Mouse (Mus musculus): ENCODE measurements around the gene Disp2.

Disp2 gene

DNA sequence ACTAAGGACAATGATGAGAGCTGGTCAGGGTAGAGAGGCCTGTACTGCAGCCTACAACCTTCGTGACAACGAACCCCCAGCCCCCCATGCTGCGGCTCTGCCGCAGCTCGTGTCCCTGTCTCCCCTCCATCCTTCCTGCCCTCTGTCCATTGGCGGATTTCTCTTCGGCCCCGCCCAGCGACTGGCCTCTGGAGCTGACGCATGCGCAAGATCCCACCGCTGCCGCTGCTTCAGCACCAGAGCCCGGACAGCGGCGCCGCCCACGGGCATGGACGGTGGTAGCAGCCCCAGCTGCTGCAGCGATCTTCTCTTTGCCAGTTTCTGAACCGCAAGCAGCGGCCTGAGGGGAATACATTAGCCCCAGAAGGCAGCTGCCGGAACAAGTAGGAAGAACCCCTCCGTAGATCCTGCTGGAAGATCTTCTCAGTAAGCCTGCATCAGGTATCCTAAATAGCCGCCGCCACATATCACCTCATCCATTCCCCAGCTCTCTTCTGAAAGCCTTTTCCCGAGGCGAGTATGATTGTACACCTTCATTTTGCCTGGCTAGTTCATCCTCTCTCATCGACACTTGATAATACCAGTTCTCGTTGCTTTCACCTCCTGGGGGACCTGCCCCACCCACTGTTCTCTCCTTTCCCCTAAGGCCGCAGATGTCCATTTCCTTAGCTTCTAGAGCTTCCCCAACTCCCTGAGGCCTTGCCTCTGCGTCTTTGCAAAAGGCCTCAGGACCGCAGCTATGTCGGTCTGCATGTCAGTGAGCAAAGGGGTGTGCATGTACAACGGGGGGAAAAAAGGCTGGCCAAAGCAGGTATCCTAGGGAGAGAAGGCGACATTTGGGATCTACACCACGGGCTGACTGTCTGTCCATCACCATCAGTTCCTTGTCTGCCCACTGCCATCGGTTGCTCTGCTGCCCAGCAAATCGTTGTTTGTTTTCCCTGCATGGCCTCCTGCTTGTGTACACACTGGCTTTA lies at the start of gene Disp2:
Gene Disp2 (plus strand): TSS at position 216 of the 977 bp plus-strand sequence.
- DNase-seq (ENCODE audit: low read depth, low spot score), result peak; percentile 74

DNA sequence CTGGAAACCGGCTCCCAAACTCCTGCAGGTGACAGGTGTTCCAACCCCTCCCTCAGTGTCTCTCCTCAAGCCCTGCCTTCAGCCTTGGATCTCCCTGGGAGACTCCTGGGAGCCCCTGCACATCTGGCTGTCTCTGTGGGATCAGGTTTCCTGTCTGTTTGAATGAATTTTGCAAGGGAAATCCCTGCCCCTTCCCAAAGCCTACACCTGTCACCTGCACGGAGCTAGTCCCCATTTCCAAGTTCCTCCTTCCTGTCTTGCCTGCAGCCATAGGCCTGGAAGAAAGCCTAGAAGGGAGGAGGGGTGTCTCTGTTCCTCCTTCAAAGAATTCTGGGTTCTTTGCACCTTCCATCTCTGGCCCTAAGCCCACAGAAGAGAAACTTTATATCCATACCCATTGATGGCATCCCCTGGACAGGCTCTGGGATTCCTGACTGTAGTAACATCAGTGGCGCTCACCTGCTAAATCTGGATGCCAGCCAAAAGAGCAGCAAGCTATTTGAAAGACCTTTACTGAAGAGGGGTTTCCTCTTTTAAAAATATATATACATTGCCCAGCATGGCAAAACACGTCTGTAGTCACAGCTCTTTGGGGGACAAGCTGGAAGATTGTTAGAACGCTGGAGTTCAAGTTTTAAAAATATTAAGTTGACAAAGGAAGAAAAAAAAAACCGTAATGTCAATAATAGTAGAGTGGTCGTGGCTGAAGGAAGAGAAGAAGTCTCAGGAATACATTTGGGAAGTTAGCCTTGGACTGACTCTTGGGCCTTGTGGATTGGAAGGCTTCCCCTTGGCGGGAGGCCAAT lies 49.5 kb upstream of the Disp2 start:
- no peak for DNase-seq (ENCODE audit: low read depth, low spot score)

DNA sequence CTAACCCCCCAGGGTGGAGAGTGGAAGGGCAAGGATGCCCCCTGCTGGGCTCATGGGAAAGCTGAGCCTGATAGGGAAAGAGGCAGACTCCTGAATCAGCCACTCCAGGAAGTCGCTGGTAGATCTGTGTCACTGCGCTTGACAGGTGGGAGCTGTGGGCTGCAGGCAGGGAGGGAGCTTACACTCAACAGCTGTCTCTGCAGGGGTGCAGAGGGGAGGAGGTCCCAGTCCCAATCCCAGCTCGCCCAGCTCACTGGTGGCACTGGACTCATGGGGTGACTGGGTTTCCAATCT lies 49.0 kb upstream of the Disp2 start:
- DNase-seq (ENCODE audit: low read depth, low spot score), result peak; percentile 66

DNA sequence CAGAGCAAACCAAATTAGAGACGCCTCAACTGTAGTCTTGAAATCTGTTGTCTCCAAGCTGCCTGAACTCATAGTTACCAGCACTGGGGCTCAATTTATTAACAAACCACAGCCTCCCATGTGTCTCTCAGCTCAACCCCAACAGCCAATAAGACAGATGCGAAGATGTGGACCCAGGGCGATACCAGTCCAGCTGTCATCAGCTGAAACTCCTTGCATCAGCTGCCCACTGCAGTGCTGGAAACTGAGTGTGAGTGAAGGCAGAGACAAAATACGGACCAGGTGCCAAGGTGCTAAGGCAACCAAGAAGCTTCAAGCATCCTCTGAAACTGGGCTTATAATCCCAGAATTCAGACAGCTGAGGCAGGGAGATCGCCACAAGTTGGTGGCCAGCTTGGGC lies 47.5 kb upstream of the Disp2 start:
- no peak for DNase-seq (ENCODE audit: low read depth, low spot score)

DNA sequence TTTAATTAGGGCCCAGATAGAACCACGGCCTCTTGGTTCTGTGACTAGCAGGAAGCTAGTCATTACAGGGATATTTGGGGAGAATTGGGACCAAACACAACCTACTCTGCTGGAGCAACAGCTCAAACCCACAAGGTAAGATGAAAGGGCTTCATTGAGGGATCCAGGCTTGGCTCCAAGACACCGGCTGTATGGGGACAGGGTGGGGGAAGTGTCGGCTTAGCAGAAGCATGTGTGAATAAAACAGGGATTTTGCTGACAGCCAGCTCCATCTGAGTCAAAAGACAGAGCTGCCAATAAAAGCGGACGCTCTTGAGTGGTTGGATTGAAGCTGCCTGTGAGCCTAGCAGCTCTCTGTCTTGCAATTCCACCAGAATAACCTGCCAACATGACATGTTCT lies 46.2 kb upstream of the Disp2 start:
- no peak for DNase-seq (ENCODE audit: low read depth, low spot score)

DNA sequence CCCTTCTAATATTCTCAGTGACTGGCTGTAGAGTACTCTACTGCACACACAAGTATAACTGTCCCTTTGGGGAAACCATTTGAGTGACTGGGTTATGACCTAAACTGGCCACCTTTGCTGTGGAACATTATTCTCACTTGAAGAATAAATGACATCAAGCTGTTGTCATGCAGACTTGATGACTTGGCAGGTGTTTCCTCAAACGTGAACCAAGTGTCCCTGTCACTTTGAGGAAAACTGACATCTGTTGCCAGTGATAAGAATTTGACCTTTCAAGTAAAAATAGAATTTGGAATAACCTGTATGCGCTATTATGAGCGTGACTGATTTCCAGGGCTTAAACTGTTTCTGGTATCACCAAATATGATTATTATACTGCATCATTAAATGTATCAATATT lies 39.2 kb upstream of the Disp2 start:
- no peak for DNase-seq (ENCODE audit: low read depth, low spot score)

DNA sequence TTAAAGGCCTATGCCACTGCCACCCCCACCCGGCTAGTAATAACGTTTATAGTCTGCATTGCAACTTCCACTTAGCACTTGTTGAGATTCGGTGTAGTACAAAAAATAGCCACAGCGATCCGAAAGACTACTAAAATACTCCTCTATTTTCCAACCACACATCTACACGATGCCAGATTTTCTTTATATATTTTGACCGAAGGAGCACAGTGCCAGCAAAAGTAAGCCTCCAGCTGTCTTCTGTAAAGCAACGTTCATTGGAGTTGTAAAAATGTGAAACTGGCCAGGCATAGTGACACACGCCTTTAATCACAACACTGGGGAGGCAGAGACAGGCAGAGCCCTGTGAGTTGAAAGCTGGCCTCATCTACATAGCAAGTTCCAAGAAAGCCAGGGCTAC lies 38.3 kb upstream of the Disp2 start:
- no peak for DNase-seq (ENCODE audit: low read depth, low spot score)

DNA sequence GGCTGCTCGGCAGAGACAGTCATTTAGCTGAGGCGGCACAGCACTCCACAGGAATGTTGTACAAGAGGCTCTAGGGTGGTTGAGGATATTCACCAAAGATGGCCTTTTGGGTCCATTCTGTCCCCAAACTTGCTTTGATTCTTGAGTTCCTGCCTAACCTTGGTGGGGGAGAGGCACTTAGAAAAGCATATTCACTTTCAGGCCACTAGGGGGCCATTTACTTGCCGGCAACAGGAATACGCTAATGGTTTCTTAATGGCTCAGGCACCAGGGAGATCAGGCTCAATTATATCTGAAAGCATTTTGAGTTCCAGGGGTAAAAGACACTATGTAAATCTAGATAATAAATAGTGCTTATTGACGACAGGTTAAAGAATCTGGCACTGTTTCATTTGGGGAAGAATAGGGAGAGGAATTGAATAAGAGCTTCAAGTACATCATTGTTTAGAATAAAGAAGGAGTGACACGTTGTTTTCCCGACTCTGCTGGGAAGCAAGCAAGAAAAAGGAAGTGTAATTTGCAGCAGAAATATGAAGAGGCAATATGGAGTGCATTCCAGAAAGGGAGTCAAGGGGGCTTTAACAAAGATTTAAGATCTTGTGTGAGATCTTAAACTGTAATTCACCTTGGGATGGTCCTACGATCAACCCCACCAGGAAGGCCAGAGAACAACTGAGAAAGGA lies 36.1 kb upstream of the Disp2 start:
- DNase-seq (ENCODE audit: low read depth, low spot score), result peak; percentile 77

DNA sequence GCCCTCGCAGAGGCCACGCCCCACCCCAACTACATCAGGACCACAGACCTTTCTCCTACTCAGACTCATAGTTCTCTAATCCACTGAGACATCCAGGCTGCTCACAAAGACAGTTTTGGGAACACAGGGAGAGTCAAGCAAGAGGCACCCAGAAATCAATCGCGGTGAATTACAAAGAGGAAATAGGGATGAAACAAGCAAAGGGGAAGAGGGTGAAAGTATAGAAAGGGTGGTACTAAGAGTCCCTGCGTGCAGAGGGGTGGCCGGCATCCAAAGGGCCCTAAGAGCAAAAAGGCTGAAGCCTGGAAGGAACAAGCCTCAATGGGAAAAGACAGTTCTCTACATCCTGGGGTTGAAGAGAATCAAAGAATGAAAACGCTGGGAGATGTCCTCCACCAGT lies 34.9 kb upstream of the Disp2 start:
- no peak for DNase-seq (ENCODE audit: low read depth, low spot score)

DNA sequence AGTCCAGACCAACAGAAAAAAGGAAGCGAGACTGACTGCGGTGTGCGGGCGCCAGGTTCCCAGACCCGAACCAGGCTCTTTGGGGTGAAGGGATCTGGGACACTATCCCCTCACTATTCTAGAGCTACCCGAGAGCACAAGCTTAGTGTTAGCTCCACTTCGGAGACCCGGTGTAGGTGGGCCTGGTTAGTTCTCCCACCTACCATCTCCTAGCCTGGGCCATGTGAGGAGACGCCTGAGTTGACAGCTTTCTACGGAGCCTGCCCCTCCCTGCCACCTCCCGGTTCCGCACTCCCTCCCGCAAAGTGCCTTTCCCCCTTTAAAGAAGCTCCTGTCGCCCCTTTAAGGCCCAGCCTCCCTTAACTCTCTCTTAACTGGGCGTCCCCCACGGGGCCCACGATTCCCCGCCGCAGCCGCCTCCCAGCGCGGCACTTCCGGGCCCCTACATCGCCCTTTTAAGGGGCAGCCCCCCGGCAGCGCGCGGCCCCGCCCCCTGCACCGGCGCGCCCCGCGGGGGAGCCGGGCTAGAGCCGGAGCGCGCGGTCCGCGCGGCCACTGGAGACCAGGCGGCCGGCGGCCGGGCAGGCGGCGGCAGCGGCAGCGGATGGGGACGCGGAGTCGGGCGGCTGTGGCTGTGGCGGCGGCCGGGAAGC lies 34.2 kb upstream of the Disp2 start, which contains the start of gene Inafm2:
Gene Inafm2 (plus strand): TSS at position 527 of the 653 bp plus-strand sequence.
- peak; percentile 89 for DNase-seq (ENCODE audit: low read depth, low spot score)

DNA sequence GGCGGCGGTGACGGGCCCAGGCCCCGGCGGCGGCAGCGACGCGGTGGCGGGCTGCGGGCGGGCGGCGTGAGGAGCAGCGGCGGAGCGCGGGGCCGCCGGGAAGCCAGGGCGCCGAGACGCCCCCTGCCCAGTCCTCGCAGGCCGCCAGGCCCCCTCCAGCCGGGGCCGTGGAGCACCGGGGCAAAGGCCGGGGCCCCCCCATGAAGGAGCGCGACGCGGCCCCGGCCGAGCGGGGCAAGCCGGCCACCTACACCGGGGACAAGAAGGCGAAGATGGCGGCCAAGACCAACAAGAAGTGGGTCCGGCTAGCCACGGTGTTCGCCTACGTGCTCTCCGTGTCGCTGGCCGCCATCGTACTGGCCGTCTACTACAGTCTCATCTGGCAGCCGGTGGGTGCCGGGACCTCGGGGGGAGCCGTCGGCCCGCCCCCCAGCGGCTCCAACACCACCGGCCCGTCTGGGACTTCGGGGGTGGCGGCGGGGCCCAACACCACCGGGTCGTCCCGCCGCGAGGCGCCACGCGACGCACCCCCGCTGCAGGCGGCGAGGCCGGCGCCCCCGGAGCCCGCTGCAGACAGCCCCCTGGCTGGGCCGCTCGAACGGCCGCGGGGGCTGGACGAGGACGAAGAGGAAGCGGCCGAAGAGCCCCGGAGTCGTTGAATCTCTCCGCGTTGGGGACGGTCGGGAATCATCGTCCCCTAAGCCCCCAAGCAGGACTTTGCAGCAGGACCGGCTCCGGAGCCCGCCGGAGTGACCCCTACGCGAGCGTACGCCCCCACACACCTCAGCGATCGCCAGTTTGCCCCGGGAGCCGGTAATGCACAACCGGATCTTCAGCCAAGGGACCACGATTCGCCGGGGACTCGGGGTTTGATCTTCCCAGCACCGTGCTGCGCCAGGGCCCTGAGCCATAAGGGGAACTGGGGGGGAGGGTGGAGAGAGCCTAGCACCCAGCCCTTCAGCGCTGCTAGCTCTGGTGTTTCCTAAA lies 33.3 kb upstream of the Disp2 start:
- peak; percentile 58 for DNase-seq (ENCODE audit: low read depth, low spot score)

DNA sequence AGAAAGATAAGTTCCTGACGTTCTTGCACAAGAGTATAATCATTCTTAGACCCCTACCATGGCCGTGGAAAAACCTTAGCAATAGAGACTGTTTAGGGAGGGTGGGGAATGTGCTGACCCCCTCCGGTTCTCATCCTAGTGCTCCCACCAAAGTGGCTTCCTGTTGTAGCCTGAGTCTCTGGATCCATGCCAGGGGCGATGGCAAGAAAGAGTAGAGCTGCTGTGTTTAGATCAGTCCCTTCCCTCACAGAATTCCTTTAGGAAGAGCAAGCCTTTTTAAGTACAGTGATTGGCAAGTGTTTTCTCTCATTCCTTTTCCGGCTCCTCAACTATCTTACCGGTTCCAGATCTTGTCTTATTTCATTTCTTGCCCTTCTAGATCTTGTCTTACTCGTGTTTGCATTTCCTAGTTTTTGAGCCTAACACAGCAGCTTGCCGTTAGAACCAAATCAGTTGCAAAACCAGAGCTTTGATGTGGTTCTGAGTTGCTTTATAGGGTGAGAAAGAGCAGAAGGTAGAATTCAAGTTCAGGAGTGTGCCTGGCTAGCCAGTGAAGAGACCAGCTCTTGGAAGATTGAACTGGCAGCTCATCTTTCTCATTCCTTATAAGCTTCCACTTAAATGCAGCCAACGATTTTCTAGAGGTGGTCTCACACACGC lies 32.1 kb upstream of the Disp2 start:
- peak; percentile 58 for DNase-seq (ENCODE audit: low read depth, low spot score)

DNA sequence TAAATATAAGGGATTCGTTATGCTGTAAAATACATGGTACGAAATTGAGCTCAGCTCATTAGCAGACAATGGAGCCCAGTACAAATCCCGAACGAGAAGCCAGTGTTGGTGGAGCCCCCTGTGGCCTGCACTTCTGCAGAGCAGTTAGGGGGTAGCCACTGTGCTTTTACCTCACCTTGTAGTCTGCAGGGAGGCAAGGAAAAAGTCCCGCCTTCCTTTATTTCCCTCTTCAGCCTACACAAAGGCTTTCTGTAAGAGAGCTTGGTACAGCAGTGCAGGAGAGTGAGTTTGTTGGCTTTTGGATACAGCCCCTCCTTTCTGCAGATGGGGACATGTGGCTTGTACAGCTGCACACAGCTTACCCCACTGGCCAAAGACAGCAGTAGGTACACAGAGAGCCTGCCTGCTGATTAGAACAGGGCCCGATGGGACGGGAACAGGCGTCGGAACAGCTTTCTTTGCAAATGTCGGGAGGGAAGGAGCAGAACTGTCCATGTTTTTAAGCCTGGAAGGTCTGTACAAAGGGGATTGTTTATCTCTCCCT lies 30.1 kb upstream of the Disp2 start:
- DNase-seq (ENCODE audit: low read depth, low spot score), result no peak

DNA sequence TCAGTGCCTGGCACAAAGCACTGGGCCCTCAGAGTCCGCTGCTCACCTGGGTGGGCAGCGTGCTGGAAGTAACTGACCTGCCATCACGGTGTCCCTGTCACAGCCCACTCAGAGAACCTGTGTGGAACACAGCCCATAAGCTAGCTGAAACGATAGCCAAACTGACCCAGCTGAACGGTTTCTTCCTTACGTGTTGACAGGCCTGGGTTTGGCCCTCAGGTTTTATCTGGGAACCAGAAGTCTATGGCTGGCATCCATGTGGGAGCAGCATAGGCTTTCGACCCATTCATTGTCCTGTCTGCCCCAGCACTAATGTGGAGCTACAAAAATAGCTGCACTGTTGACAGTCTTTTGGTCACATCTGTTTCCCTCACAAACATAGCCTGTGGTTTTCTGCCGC lies 29.0 kb upstream of the Disp2 start:
- no peak for DNase-seq (ENCODE audit: low read depth, low spot score)

DNA sequence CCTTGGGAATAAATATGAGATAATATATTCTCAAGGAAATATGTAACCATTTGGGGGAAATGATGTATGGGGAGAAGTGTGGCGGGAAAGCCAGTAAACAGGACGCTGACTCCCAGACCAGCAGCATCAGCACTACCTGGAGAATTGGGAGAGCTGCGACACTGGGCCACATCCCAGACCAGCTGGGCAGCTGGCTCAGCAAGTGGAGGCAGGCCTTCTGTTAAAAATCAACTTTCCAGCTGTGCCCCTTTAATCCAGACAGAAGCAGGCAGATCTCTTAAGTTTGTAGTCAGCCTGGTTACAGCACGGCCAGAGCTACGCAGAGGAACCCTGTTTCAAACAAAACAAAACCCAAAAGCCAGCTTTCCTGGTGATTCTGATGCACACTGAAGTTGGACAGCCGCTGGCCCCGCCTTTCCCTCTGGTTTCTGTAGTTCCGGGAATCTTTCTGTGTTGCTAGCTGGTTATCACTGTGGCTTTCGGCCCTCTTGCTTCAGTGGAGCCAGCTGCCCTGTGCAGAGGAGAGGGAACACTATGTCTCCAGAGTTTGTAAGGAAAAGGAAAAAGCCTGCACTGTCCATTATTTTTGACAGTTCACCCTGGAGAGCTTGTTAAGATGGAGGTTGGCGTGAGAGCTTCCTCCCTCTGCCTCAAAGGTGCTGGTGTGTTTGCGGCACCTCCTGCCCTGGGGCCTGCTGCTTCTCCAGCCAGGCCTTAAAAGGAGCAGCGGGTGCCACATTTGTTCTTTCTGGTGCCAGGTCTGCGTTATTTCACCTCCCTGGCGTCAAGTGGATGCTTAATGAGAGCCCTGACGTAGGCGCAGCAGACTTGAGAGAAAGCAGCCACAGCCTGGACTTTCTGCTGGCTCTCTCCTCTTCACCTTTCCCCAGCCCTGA lies 27.4 kb upstream of the Disp2 start:
- DNase-seq (ENCODE audit: low read depth, low spot score), result no peak

DNA sequence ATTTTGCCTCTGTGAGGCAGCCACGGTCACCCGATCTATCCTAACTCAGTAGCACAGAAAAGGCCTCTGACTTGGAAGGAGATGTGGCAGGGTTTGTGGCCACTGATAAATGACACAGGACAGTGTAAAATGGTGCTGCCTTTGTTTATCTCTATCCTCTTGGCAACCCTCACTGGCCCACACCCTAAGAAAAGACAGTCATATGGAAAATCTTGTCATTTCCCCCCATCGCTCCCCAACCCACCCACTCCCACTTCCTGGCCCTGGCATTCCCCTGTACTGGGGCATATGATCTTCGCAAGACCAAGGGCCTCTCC lies 26.8 kb upstream of the Disp2 start:
- no peak for DNase-seq (ENCODE audit: low read depth, low spot score)

DNA sequence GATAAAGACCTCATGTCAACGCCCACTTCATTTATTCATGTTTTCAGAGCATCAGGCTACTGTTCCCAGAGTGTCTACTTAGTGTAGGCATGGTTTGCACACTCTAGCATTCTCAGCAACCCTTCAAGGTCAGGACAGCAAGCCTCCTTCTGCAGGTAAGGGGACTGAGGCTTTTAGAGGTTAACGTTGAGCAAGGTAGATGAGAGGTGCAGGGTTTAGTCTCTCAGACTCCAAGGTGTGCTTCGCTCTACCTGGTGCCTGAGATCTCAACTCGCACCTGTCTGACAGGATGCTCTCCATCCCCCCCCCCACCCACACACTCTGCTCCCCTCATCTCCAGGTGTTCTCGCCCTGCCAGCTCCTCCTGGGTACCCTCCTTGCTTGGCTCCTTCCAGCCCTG lies 25.4 kb upstream of the Disp2 start:
- DNase-seq (ENCODE audit: low read depth, low spot score), result no peak

DNA sequence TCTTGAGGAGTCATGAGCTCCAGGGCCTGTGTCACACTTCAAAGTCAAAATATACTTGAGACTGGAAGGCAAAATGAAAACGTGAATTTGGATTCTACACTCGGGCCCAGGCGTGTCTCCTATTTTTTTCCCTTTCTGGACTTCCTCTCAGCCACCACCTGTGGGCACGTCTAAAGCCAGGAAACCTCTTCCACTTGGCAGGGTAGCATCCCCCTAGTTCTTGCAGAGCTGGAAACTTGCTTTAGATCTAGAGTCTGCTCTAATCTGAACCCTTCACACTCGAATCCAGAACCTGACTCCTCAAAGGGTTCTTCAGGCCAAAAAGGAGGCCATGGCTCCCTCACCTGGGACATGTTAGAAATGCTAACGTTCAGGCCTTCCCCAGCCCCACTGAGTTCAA lies 24.1 kb upstream of the Disp2 start:
- DNase-seq (ENCODE audit: low read depth, low spot score), result no peak

DNA sequence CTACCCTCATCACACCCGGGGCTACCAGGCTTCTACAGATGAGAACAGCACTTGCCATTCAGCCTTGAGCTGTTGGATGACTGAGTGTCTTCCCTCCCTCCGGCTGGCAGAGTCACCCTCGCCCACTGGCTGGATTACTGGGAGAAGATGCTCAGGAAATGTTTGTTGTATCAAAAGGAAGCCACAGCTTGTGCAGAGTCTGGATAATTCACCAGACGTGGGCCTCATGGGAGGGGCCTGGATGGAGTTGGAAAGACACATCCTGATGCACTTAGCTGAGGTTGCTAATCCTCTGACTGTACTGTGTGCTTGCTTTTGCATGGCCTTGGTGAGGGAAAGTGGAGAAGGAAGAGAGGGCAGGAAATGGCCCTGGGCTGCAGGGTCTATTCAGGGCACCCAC lies 23.4 kb upstream of the Disp2 start:
- DNase-seq (ENCODE audit: low read depth, low spot score), result no peak
